Mouse (Mus musculus): ENCODE measurements around the gene Tead1. TPM values are rescaled to one million over a fixed set of nuclear protein-coding genes. Genes with fewer than 3 reads are reported as not detected.
A peak's percentile ranks its signal among the peaks of the same experiment; 100 is the strongest.

Gene Tead1
- total RNA-seq, 2 experiments from 2014 or later, result 11.8 to 12.0 TPM

DNA sequence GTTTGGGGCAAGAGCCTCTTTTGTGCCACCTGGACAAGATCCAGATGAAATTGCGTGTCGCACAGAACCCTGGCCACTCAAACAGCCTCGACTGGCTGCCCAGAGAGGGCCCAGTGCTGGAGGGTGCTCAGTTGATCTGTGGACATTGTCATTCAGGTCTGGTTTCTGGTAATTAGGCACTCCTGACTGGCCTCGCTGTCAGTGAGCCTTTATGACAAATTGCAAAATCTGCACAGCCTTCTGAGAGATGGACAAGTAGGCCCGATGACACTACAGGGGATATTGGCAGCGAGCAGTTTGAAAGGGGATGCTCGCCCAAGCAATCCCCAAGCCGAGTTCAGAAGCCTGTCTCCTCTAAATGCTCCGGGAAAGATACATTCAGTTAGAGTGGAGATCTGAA, 157.0 kb downstream of the Tead1 start:
- no peak for DNase-seq (ENCODE audit: low spot score in 2 of 2)
- intact Hi-C loops (cut with DNase I), result no loop called here

DNA sequence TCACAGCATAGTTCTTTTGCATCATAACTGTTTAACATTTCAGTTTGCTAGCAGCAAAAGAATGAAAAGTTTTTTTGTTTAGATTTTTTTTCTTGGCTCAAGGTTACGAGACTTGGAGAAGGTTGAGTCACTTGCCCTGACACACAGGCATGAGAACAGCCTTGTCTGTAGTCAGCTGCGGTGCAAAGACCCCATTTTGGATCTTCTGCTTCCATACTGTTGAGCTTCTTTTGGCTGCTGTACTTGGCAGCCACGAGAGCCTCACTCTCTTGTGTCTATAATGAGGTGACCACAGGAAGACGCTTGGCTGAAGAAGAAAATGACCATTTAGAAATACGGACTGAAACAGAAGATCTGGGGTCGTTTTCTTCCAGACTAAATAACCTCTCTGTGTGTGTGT, 159.0 kb downstream of the Tead1 start:
- intact Hi-C loops (cut with DNase I), result no loop called here
- no peak for DNase-seq (ENCODE audit: low spot score in 2 of 2)

DNA sequence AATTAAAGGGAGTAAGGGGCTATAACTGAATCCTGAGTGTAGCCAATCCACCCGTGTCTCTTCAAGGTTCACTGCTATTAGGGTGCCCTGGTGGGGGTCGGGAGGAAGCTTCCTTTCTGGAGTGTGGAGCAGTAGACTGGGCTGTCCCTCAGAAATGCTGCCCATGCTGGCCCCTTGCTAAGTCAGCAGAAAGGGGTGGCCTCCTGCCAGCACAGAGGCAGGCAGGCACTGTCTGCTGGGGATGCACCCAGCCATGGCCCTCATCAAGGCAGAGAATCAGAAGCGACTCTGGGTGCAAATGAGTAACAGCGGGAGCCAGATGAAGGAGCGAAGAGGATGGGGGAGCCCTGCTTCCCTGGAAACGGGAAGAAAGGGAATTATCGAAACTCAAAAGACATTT, 161.2 kb downstream of the Tead1 start:
- intact Hi-C loops (cut with DNase I), result no loop called here
- no peak for DNase-seq (ENCODE audit: low spot score in 2 of 2)

DNA sequence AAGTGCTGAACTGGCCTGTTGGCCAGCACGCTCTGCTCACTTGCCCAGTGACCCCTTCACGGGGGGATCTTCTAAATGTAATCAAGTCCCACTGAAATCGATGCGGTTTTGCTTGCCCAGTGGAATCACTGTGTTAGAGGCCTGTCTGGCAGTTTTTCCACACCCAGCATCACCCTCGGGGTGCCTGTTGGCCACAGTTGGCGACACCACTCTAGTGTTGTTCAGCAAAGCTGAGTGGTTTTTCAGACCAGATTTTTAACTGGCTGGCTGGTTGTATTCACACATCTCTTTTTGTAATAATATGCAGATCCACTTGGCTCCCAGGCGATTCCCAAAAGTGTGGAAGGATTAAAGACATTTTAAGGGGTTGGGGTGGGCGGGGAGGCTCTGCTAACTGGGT, 161.8 kb downstream of the Tead1 start:
- DNase-seq (ENCODE audit: low spot score in 2 of 2), result peak in 1 of 2 experiments; percentile 75
- intact Hi-C loops (cut with DNase I), result no loop called here

DNA sequence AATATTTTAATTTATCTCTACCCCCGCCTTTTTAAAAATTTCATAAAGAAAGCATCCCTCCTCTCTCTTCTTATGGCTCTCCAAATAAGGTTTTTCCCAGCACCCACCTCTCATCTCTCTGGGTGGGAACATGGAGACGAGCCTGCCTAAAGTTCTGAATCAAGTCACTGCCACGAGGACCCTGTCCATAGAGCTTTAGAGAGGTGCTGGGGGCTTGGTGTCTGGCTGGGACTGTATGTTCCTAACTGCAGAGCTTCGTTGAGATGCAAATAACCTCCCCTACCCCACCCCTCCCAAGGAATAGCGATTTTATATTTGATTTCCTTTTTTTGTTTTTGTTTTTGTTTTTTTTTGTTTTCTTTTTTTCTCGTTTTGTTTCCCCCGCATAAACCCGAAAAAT, 162.4 kb downstream of the Tead1 start:
- no peak for DNase-seq (ENCODE audit: low spot score in 2 of 2)
- intact Hi-C loops (cut with DNase I), result no loop called here

DNA sequence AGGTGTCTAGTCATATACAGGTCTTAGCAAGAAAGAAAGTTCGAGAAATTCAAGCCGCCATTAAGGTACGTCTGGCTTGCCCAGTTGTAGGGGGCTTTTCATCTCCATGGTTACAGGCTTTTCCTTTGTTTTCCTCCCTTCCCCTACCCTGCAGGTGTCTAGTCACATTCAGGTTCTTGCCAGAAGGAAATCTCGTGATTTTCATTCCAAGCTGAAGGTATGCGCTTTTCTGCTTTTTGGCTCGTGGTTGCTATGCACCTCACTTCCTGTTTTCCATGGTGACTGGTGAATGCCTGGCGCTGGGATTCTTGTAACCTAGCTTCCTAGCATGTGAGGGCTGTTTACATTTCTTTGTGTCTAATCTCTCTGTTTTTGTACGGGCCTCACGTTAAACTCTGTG, 162.8 kb downstream of the Tead1 start:
- DNase-seq (ENCODE audit: low spot score in 2 of 2), result peak; percentile 47 to 49

DNA sequence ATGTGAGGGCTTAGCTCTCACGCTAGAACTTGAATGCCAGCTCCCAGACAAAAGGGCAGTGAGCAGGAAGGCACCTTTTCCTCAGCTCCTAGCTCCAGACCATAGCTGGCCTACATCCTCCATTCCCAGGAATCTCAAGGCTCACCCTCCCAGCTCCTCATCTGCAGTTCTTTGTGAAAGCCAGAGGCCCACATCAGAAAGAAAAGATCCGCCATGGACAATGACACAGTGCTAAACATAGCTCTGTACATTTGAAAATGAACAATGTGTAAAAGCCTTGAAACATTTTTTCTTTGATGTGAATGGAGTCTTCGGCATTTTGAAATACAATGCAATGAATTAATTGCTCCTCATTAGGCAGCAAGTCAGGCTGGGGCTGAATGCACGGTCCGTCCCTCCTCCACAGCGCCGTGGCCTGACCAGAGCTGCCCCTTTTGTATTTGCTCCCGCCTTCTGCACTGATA, 172.2 kb downstream of the Tead1 start:
- intact Hi-C loops (cut with DNase I), result no loop called here
- no peak for DNase-seq (ENCODE audit: low spot score in 2 of 2)

More for the DNA sequence above, 162.8 kb downstream of the Tead1 start:
- intact Hi-C loops (cut with DNase I), result no loop called here

DNA sequence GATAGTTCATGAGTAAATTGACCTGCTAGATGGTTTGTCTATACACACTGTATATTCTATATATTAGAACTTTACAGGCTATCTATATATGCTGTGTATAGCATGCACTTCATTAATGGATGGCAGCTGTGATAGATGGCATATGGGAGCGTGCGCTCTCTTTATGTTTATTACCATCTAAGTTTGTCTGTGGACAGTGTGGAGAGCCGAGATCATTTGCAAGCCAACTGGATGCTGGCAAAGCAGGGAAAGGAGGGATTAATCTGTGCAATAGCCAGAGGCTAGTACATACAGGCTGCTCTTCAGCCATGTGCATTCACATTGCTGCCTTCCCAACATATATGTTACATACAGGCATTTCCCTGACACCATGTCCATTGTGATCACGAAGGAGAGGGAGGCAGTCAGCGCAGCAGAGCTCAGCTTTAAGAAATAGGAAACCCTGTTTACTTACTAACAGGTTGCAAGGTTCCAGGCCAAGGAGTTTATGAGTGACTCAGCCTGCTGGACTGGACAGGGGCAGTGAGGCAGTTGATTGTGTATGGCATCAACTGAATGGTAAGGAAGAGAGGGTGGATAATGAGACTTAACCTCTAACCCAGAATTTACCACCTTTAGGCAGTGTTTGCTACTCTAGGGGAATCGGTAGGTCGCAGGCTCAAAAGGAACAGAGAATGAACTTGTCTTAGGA, 173.2 kb downstream of the Tead1 start:
- no peak for DNase-seq (ENCODE audit: low spot score in 2 of 2)
- intact Hi-C loops (cut with DNase I), result no loop called here

DNA sequence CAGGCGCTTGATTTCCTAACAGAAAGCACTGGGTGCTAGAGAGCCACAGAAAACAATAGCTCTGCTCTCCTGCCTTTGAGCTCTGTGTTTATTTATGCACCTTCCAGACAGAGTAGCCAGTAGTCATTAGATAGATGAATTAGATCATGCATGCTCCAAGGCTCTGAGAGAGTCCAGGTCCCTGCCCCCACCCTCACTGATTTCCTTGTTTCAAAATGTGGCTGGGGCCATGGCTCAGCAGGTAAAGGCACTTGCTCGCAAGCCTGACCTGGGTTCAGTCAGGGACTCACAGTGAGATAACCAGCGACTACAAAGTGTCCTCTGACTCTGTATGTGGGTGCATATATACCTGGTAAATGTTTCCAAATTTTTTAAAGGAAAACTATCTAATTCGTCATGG, 174.7 kb downstream of the Tead1 start:
- DNase-seq (ENCODE audit: low spot score in 2 of 2), result no peak
- intact Hi-C loops (cut with DNase I), result no loop called here

DNA sequence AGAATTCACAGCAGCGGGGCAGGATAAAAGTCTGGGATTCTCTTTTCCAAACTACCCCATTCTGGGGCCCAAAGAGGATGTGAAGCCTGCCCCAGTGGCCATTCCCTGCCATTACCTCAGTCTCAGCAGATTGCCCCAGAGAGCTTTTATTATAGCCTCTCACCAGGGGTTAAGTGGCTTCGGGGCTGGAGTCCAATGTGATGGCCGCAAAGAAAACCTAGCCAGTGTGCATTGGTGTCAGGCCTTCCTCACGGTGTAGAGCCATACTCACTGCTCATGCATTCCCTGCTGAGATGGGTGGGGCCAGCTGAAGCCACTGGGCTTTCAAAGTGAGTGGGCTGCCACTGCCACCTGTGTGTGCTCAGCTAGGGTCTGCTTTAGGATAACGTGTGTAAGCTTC, 175.4 kb downstream of the Tead1 start:
- DNase-seq (ENCODE audit: low spot score in 2 of 2), result no peak
- intact Hi-C loops (cut with DNase I), result no loop called here

DNA sequence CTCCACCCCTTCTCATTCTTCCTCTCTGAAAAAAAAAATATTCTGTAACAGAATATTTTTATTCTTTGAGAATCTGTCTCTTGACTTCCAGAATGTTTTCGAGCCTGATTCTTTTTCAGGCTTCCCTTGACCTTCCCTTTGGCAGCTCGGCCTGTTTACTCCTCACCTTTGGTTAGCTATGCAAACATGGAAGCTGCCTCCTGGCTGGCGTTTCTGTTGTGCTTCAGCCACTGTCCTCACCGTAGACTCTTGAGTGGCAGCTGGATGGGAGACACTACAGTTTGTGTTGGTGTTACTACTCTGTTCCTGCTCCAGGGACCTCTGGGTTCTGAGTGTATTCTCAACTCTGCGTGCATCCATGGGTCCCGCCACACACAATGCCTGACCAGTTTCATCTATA, 176.3 kb downstream of the Tead1 start:
- DNase-seq (ENCODE audit: low spot score in 2 of 2), result no peak
- intact Hi-C loops (cut with DNase I), result no loop called here

DNA sequence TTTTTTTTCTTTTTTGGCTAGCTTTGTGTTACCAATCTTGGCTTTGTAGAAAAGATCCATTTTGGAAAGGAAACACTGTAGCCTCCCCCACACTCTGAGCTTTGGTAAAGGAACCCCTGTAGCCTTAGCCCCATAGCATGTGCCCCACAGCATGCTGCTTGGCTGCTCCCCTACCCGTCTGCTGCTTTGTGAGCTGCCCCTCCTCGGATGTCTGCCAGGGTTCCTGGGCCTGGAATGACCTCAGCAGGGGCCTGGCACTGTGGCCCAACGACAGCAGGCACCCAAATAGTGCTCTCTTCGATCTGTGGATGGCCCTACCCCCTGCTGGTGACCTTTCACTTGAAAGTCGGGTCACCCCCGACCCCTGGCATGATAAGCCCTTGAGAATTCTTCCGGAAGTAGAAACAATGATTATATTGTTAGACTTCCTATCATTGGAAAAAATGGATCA, 177.0 kb downstream of the Tead1 start:
- DNase-seq (ENCODE audit: low spot score in 2 of 2), result peak in 1 of 2 experiments; percentile 59
- intact Hi-C loops (cut with DNase I), result no loop called here

DNA sequence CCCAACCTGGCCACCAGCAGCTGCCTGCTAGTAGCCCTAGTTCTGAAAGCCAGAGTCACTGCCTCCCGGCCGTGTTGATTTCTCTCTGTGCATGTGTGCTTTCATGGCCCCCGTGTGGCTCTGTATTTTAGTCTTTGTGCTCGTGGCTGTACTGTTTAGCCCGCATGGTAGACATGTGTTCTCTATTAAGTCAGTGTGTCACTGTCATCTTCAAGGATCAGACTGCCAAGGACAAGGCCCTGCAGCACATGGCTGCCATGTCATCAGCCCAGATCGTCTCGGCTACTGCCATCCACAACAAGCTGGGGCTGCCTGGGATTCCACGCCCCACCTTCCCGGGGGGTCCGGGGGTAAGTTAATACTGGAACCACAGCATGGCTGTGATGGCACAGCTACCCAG, 177.5 kb downstream of the Tead1 start:
- intact Hi-C loops (cut with DNase I), result no loop called here
- no peak for DNase-seq (ENCODE audit: low spot score in 2 of 2)

DNA sequence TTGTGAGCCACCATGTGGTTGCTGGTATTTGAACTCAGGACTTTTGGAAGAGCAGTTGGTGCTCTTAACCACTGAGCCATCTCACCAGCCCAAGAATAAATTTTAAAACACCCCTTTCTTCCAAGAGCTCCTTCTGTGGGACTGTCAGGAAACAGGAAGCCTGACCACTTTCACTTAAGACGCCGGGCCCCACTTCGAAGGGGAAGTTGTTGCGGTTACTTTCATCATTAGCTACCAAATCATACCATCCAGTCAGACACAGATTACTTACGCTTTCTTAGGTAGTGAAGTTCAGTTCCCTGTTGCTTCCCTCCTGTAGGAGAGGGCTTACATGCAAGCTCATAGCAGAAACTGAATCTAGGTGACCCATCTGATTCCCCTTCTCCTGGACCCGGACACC, 180.8 kb downstream of the Tead1 start:
- intact Hi-C loops (cut with DNase I), result no loop called here
- no peak for DNase-seq (ENCODE audit: low spot score in 2 of 2)

DNA sequence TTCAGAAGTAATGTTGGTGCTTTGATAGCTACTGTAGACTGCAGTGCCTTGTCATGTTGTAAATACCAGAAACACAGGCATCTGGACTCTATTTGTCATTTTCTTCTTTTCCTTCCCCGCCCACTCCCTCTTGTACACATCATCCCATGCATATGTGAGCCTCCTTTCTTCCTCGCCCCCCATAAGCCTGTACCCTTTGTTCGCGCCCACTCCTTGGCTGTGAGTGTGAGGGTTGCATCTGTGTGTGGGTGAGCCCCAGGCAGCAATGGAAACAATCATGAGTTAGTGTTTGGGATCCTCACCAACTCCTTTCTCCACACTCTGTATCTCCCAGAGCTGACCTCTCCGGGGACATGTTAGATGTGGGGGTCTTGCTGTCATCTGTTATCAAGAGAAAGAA, 183.0 kb downstream of the Tead1 start:
- peak; percentile 39 to 84 for DNase-seq (ENCODE audit: low spot score in 2 of 2)
- intact Hi-C loops (cut with DNase I), result no loop called here

DNA sequence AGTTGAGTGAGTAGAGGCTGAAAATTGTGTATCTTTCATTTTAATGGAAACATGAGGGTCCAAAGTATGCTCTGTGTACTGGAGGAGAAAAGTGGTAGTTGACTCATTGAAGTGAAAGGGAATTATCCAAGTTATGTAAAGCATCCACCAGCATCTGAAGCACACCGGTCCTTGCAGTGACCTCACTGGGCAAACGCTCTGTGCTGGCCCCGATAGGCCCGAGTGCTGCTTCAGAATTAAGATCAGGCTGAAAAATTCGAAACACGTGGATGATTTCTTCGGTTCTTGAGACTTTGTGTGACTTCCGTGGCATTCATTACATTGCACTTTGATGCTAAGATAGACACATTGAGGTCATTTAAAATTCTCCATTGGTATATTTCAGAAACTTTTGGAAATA, 185.1 kb downstream of the Tead1 start:
- intact Hi-C loops (cut with DNase I), result no loop called here
- no peak for DNase-seq (ENCODE audit: low spot score in 2 of 2)

DNA sequence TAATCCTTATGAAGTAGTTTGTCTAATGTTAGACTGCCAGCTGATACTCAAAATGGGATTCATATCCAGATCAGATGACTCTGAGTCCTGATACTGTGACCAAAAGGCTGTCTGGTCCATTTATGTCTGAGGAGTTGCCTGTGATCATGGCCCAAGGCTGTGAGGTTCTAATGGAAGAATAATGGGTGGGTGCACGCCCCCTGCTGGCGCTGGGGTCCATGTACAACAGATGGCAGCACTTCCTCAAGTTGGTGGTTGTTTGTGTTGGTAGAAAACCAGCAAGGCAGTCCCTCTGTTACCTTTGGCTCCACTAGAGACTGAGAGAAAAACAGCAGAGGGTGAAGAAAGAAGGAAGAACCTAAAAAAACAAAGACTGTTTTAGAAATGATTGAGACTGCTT, 186.6 kb downstream of the Tead1 start:
- intact Hi-C loops (cut with DNase I), result loop anchor here (1.0 to 5.0 kb wide), 2 partner anchors 183 to 396 kb away; no protein-coding TSS in a partner anchor
- peak; percentile 46 to 71 for DNase-seq (ENCODE audit: low spot score in 2 of 2)

DNA sequence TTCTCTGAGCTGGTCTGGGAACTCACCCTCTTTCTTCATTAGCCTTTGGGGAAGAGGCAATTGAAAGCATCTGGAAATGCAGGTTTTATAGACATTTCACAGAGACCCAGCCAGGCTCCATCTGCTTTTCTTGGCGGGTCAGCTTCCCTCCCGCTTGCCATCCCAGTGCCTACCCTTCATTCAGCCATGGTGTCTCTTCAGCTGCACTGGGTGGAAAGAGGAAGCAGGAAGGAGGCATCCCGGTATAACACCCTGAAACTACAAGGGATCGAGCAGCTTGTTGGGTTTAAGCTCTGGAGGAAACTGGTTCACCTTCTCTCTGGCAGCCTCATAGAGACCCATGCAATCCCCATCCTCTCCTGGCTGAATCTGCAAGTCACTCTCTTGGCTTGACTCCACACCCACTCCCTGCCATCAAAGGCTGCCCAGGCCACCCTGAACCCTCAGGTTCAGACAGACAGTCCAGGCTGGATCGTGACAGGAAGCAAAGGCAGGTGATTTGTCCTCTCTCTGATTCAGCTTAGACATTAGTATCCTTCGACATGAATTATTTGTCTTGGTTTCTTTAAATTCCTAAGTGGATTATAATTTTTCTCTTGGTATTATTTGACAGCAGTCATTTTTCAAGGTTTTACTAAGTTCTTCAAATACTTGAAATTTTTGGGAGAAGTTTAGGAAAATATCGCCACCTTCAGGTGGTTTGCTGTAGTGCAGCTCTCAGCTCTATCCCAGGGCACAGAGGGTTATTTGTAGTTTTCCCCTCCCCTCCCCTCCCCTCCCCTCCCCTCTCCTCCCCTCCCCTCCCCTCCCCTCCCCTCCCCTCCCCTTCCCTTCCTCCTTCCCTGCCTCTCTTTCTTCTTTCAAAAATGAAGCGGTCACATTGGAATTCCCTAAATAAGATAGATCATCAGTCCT, 189.7 kb downstream of the Tead1 start:
- peak; percentile 60 to 74 for DNase-seq (ENCODE audit: low spot score in 2 of 2)
- intact Hi-C loops (cut with DNase I), result loop anchor here (1.0 to 5.0 kb wide), 3 partner anchors 187 to 492 kb away; no protein-coding TSS in a partner anchor

DNA sequence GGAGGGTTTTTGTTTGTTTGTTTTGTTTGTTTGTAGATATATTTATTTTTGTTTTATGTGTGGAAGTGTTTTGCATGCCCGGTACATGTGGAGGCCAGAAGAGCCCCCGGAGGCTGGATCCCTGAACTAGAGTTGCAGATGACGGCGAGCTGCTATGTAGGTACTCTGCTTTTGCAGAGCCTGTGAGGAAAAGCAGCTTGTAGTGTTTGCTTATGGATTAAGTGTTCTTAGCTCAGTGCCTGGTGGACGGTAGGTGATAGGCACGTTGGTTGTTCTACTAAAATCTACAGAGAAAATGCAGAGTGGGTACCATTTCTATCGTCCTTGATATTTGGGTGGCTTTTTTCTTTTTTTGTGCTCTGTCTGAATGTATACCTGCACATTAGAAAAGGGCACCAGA, 192.6 kb downstream of the Tead1 start:
- intact Hi-C loops (cut with DNase I), result no loop called here
- DNase-seq (ENCODE audit: low spot score in 2 of 2), result no peak

DNA sequence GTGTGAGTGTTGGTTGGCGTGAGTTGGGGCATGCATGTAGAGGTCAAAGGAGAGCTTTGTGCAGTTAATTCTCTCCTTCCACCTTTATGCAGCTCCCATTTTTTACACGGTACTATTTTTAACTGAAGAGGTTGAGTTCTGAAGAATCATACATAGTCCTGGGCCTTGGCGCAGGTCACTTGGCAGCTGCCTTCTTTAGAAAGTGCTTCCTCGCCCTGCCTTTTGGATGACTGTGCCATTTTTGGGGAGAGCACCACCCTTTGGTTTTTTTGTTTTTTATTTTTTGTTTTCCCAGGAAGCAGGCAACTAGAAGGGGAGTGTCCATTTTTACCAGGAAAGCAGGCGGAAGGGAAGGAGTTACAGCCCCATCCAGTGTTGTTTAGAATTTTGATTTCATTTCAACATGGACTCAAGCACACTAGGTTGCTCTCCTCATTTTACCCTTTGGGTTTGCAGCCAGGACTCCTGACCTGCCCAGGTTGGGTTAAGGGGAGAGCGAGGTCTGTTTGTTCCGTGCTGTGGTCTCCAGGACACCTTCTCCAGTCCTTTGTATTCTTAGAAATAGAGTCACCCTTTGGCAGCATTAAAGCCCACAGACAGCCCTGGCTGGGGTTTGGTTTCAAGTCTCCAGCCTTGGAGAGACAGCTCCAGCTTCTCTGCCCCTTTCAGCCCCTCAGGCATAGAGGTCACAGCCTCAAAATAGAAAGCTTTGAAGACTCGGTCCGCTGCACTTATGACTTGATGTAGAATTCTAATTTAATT, 193.5 kb downstream of the Tead1 start:
- DNase-seq (ENCODE audit: low spot score in 2 of 2), result no peak
- intact Hi-C loops (cut with DNase I), result no loop called here
